Mouse (Mus musculus) testis, adult 2 months (tissue): ENCODE measurements around the gene Adamtsl1. TPM values are rescaled to one million over a fixed set of nuclear protein-coding genes. Genes with fewer than 3 reads are reported as not detected.

Experiments used
- H3K27ac ChIP-seq: fragments of 200-500 bp; 2 replicates; pipeline ENCODE4 v1.5.1; 2012; ENCODE audit warnings: low read depth, low read length; ENCODE audit not compliant: control insufficient read depth, insufficient read depth
- H3K27me3 ChIP-seq: fragments of 200-500 bp; 2 replicates; pipeline ENCODE4 v1.6.1; 2012; ENCODE audit warnings: mild to moderate bottlenecking, low read length, moderate library complexity; ENCODE audit not compliant: control insufficient read depth, insufficient read depth
- H3K36me3 ChIP-seq: fragments of 200-500 bp; 2 replicates; pipeline ENCODE4 v1.6.1; 2012; ENCODE audit warnings: mild to moderate bottlenecking, low read length; ENCODE audit not compliant: control insufficient read depth, insufficient read depth
- H3K4me1 ChIP-seq: fragments of 200-500 bp; 2 replicates; pipeline ENCODE4 v1.6.1; 2012; ENCODE audit warnings: low read length; ENCODE audit not compliant: control insufficient read depth, insufficient read depth
- H3K4me3 ChIP-seq: fragments of 200-500 bp; 2 replicates; pipeline ENCODE4 v1.5.1; 2012; ENCODE audit warnings: low read depth, mild to moderate bottlenecking, low read length, moderate library complexity, mixed read lengths; ENCODE audit not compliant: control insufficient read depth
- CTCF ChIP-seq: fragments of 200-500 bp; IDR thresholded peaks from 2 replicates; pipeline ENCODE4 v1.5.1; 2012; ENCODE audit warnings: low read depth, mild to moderate bottlenecking, inconsistent platforms, low read length, moderate library complexity; ENCODE audit not compliant: control insufficient read depth, insufficient read depth, insufficient replicate concordance
- POLR2A ChIP-seq: fragments of 200-500 bp; IDR thresholded peaks from 2 replicates; pipeline ENCODE4 v1.6.1; 2012; ENCODE audit warnings: low read depth, mild to moderate bottlenecking, inconsistent platforms, low read length, moderate library complexity; ENCODE audit not compliant: control insufficient read depth
- polyA plus RNA-seq: library from polyadenylated mRNA; depleted of rRNA; stranded (reverse); fragments of >200 nt; gene quantifications from 2 replicates; pipeline ENCODE4 v1.2.3, GENCODE M21; 2012

Gene Adamtsl1
- polyA plus RNA-seq, 1 experiment = 5.2 TPM

- Histone ChIP-seq H3K4me3 (no peak overlapping the region), H3K27ac (no peak overlapping the region), H3K36me3 (no peaks in the 10 kb centered on the region), H3K27me3 (no peaks in the 10 kb centered on the region), H3K4me1 (no peaks in the 10 kb centered on the region)
- TF ChIP-seq POLR2A = no peak
- no peak for TF ChIP-seq CTCF
These were observed 328.1 kb downstream of the Adamtsl1 start for GRCm38 (mm10) chr4:85842113-85842512.

DNA sequence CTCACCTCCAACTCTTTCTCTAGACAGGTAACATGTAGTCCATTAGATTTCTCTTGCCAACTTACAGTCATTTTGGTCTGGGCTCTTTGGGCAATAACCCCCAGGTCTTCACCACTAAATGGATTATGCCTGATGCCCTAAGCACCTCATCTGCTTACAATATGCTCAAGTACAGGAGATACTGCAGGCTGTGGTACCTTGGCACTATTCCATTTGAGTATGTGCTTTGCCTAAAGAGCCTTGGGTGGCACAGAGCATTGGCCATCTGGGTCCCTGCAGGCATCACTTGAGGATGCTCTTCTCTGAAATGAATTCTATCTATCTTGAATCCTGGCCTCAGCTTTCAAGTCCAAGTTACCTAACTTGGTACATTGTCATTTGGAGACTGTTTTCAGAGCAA, 330.4 kb downstream of the Adamtsl1 start:
- no peaks in the 10 kb centered on the region for H3K4me1 ChIP-seq
- H3K27ac ChIP-seq = no peak overlapping the region
- H3K4me3 ChIP-seq = no peak overlapping the region
- no peaks in the 10 kb centered on the region for H3K36me3 ChIP-seq
- no peak for TF ChIP-seq POLR2A
- TF ChIP-seq CTCF = no peak
- H3K27me3 ChIP-seq = no peaks in the 10 kb centered on the region

GRCm38 (mm10) chr4:85845931-85846330, 332.0 kb downstream of the Adamtsl1 start:
- Histone ChIP-seq H3K27me3 (no peaks in the 10 kb centered on the region), H3K36me3 (no peaks in the 10 kb centered on the region), H3K27ac (no peak overlapping the region), H3K4me1 (no peaks in the 10 kb centered on the region), H3K4me3 (no peak overlapping the region)
- TF ChIP-seq CTCF (no peak), POLR2A (no peak)

DNA sequence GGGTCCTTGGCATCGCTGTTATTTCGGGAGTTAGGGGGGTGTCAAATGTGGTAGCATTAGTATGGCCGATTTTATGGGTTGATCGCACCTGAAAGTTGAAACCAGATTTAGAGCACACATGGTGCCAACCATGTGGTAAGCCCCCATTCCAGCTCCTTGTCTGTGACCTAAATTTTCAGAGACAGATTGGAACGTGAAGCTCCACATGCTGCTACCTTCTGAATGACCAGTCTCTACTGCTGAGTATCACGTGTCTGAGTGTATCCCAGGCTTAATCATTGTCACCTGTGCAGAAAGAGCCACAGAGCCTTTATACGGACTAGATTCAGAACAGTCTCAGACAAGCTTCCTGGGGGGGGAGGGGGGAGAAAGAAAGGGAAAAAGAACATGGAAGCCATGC, 339.4 kb downstream of the Adamtsl1 start:
- Histone ChIP-seq H3K36me3 (no peaks in the 10 kb centered on the region), H3K27ac (no peak overlapping the region), H3K4me3 (no peak overlapping the region), H3K27me3 (no peaks in the 10 kb centered on the region), H3K4me1 (no peaks in the 10 kb centered on the region)
- TF ChIP-seq CTCF = no peak
- no peak for TF ChIP-seq POLR2A

DNA sequence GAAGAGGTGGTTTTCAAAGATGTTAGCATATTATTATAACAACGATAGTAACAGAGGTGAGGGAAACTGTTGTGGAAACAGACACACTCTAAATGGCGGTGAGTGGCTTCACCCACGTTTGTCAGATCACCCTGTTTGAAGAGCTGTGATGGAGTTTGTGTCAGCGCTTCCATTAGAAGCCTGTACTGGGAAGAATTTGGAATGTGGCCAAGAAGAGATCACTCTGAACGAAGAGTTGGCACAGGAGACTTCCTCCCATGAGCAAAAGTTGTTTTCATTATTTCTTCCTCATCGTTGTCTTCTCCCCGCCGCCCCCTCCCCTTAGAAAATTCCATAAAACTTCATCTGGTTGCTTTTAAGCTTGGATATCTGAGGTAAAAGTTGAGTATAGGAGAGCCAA, 340.5 kb downstream of the Adamtsl1 start:
- no peaks in the 10 kb centered on the region for H3K27me3 ChIP-seq
- H3K4me1 ChIP-seq = no peaks in the 10 kb centered on the region
- H3K4me3 ChIP-seq = no peak overlapping the region
- TF ChIP-seq POLR2A = no peak
- TF ChIP-seq CTCF = no peak
- H3K27ac ChIP-seq = no peak overlapping the region
- no peaks in the 10 kb centered on the region for H3K36me3 ChIP-seq

DNA sequence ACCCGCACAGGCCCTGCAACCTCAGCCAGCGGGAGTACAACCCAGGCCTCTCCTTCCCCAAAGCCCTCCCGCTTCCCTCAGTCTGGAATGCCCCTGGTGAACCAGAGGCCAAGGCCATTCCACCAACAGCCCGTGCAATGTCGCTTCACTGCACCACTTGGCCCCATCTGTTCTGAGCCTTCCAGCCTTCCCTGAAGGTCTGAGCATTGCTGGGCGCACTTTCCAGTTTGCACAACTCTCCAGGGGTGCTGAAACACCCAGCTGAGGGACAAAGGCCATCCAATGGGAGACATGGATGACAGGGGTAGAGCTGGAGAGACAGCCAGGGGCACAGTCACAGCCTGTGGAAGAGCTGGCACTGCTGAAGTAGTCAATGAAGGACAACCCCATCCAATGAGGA, 365.4 kb downstream of the Adamtsl1 start:
- TF ChIP-seq CTCF (no peak), POLR2A (no peak)
- Histone ChIP-seq H3K4me3 (no peak overlapping the region), H3K4me1 (no peaks in the 10 kb centered on the region), H3K27me3 (no peaks in the 10 kb centered on the region), H3K27ac (no peak overlapping the region), H3K36me3 (no peaks in the 10 kb centered on the region)

- no peaks in the 10 kb centered on the region for H3K36me3 ChIP-seq
- no peak overlapping the region for H3K27ac ChIP-seq
- no peaks in the 10 kb centered on the region for H3K4me1 ChIP-seq
- H3K27me3 ChIP-seq = no peaks in the 10 kb centered on the region
- TF ChIP-seq CTCF (no peak), POLR2A (no peak)
- H3K4me3 ChIP-seq = no peak overlapping the region
These were observed 367.3 kb downstream of the Adamtsl1 start for GRCm38 (mm10) chr4:85881318-85881717.

DNA sequence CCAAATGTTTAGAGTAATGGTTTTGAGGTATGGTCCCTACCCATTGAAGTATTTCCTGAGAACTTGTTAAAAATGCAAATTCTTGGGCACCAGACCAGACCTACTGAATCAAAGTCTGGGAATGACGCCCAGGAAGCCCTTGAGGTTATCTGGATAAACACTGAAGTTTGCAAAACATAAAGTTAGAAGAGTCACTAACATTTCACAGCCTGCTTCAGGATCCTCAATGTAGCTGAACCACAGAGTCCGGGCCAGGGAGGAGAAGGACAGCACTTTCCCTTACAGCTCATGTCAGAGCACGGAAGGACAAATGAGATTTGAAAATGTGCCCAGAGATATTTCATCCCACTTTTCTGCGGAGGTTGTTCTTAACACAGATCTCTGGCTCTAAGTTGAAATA, 370.1 kb downstream of the Adamtsl1 start:
- Histone ChIP-seq H3K27me3 (no peaks in the 10 kb centered on the region), H3K4me3 (no peak overlapping the region), H3K4me1 (no peaks in the 10 kb centered on the region), H3K27ac (no peak overlapping the region), H3K36me3 (no peaks in the 10 kb centered on the region)
- TF ChIP-seq CTCF (no peak), POLR2A (no peak)
